Mouse (Mus musculus): ENCODE results near the gene Notum.

GRCm38 (mm10) chr11:120615606-120616203 lies 45.3 kb downstream of the Notum start:
- TF ChIP-seq POLR2A (IDR thresholded peaks at IDR 0.05; ENCODE audit: insufficient read length, low read depth) (no peak), POLR2AphosphoS2 (IDR thresholded peaks at IDR 0.05; ENCODE audit: insufficient read length, low read depth) (no peak), MAX (IDR thresholded peaks at IDR 0.05; ENCODE audit: low read depth) (no peak), TCF12 (IDR thresholded peaks at IDR 0.05; ENCODE audit: insufficient read depth, poor library complexity, severe bottlenecking) (no peak), TCF3 (IDR thresholded peaks at IDR 0.05; ENCODE audit: insufficient read length, low read depth) (no peak), E2F4 (IDR thresholded peaks at IDR 0.05; ENCODE audit: insufficient read depth) (no peak), MYOD1 (IDR thresholded peaks at IDR 0.05; ENCODE audit: control insufficient read depth in 1 of 3, insufficient read length in 2 of 3, low read depth in 2 of 3) (no peak)

Measured in myocyte (in vitro differentiated cells).